Mouse (Mus musculus) frontal cortex, adult 2 months (tissue): ENCODE results near the gene Noxred1. TPM values are rescaled to one million over a fixed set of nuclear protein-coding genes. Genes with fewer than 3 reads are reported as not detected.

ENCODE experiments used
- polyA plus RNA-seq: library from polyadenylated mRNA; depleted of rRNA; stranded (reverse); fragments of >200 nt; gene quantifications from 2 replicates; pipeline ENCODE4 v1.2.3, GENCODE M21; 2012; rRNA removed

Noxred1 gene
- polyA plus RNA-seq, 1 experiment, result 1.5 TPM

Other genes with a start within 250 kb of the Noxred1 start
- 35.4 and 41.3 TPM in 2 replicates for gene Zdhhc22, start 248.3 kb downstream of the Noxred1 start, polyA plus RNA-seq
- 26.0 and 31.8 TPM in 2 replicates for gene Tmem63c, start 217.4 kb downstream of the Noxred1 start, polyA plus RNA-seq
- 3.2 and 4.2 TPM in 2 replicates for gene Ngb, start 136.2 kb downstream of the Noxred1 start, polyA plus RNA-seq
- gene Gstz1, start 91.6 kb downstream of the Noxred1 start, polyA plus RNA-seq, result 80.2 and 90.2 TPM in 2 replicates
- gene Pomt2, start 90.8 kb downstream of the Noxred1 start, polyA plus RNA-seq, result 18.4 and 21.0 TPM in 2 replicates
- gene Samd15, start 39.0 kb downstream of the Noxred1 start, polyA plus RNA-seq, result 2.3 and 2.9 TPM in 2 replicates
- 18.6 and 21.4 TPM in 2 replicates for gene Tmed8, start 38.3 kb downstream of the Noxred1 start, polyA plus RNA-seq
- gene Vipas39, start 27.5 kb upstream of the Noxred1 start, polyA plus RNA-seq, result 66.9 and 72.8 TPM in 2 replicates
- 177 and 187 TPM in 2 replicates for gene Ahsa1, start 27.7 kb upstream of the Noxred1 start, polyA plus RNA-seq
- gene Ism2, start 61.0 kb upstream of the Noxred1 start, polyA plus RNA-seq, result 0.18 and 0.42 TPM in 2 replicates
- 19.3 and 22.8 TPM in 2 replicates for gene Sptlc2, start 149.6 kb upstream of the Noxred1 start, polyA plus RNA-seq
- gene Slirp, start 205.2 kb upstream of the Noxred1 start, polyA plus RNA-seq, result 66.7 and 70.4 TPM in 2 replicates
- gene Alkbh1, start 205.3 kb upstream of the Noxred1 start, polyA plus RNA-seq, result 17.3 and 20.0 TPM in 2 replicates
- 37.3 and 42.9 TPM in 2 replicates for gene Snw1, start 233.5 kb upstream of the Noxred1 start, polyA plus RNA-seq